Mouse (Mus musculus) thymus, adult 2 months (tissue): ENCODE results near the gene Ttbk2.

Experiments
- CTCF ChIP-seq: fragments of 200-500 bp; IDR thresholded peaks from 2 replicates; pipeline ENCODE4 v1.5.1; 2012; ENCODE audit warnings: mild to moderate bottlenecking, control low read depth, low read length, moderate library complexity, borderline replicate concordance; ENCODE audit not compliant: control insufficient read depth, poor library complexity, insufficient read depth; ENCODE audit errors: extremely low read depth
- POLR2A ChIP-seq: fragments of 200-500 bp; IDR thresholded peaks from 2 replicates; pipeline ENCODE4 v1.6.1; 2012; ENCODE audit warnings: mild to moderate bottlenecking, low read length, control low read depth, moderate library complexity; ENCODE audit not compliant: control insufficient read depth, poor library complexity, insufficient read depth; ENCODE audit errors: extremely low read depth

DNA sequence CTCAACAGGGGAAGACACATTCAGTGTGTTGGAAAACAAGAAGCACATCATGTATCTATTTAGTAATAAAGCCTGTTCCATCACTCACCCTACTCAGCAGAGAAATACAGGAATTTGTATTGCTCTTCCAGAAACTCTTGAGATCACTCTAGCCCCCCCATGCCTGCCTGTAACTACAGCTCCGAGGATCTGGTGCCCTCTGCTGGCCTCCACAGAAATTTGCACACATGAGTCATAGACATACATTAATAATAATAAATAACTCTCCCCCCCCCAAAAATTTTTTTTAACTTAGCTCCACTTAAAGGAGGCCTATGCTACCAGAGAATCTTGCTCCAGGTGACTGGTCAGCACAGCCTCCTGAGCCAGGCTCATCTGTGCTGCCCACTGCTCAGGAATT, 16.2 kb upstream of the Ttbk2 start:
- no peak for TF ChIP-seq CTCF
- TF ChIP-seq POLR2A: no peak
